Mouse (Mus musculus): ENCODE data around the gene Gm29133.

Gm29133 gene

DNA sequence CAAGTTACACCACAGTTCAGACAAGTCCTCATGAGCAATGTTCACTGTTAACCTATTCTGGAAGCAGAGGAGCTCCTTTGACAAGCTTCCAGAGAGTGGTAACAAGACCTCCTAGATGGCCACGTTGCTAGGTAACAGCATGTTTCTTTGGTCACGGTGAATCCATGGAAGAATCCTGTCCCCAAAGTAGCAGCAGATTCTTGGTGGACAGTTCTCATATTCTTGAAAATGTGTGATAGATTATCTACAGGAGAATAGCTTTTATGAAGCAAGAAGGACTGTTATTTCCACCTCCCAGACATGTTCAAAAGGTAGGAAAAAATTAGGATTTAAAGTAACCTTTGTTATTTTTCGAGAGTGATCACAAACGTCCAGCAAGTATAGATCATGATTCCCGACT, at the start of gene Gm29133:
TSS of gene Gm29133 (plus strand) at position 301 of the 400 bp plus-strand sequence.
- DNase-seq, result no peak

DNA sequence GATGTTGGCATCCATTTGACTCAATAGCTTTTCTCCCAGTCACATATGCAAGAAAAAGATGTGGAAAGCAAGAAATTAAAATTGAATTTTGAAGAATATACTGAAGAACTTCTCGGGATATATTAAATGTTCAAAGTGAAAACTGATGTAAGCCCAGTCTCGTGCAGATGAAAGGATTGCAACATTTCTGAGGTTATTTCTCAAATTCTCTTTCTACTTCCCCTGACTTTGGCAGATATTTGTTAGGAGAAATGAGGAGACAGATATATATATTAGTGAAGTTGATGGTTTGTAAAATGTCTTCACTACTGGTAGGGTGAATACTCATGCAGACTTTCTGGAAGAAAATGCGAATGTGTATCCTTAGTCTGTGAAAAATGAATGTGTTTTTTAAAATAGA, 48.9 kb upstream of the Gm29133 start:
- DNase-seq, result no peak

DNA sequence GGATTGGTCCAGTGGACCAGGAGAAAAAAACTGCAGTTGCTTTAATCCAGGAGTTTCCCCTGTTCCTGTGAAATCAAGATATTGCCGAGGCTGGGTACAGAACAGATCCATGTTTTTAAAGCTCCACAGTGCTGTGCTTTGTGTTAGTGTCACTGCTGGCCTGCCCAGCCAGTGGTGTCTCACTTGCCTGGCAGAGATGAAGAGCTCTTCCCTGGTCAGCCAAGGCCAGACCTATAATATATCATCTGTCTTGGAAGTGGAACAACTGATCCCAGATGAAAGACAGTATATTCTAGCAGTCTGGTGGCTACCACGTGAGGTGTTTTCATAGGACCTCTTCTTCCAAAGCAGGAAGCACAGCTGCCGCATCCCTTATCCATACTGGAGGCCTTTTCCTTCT, 46.7 kb upstream of the Gm29133 start:
- no peak for DNase-seq

DNA sequence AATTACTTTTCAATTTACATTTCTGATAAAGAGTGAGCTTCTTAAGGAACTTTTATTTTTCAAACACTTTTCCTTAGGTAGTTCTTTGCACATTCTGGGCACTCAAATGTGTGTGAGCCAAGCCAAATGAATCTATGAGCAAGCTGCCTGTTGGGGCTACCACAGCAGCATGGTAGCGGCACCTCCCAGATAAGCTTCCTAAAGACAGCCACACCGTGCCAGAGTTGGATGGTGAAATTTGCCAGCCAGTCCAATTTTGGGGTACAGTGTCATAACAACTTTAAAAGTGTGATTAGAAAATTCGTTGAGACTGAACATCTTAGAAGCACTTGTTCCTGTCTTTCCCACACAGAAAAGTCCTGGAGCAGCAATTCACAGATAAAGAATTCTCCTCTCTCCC, 41.5 kb upstream of the Gm29133 start:
- DNase-seq, result no peak

GRCm38 (mm10) chr3:75713678-75714295, 34.2 kb upstream of the Gm29133 start:
- DNase-seq, result no peak

- DNase-seq, result no peak
These were observed 27.3 kb upstream of the Gm29133 start for GRCm38 (mm10) chr3:75720663-75721062.

- DNase-seq, result no peak
These were observed 16.9 kb upstream of the Gm29133 start for GRCm38 (mm10) chr3:75730982-75731600.

- no peak for DNase-seq
These were observed 4.1 kb upstream of the Gm29133 start for GRCm38 (mm10) chr3:75743664-75744437.

DNA sequence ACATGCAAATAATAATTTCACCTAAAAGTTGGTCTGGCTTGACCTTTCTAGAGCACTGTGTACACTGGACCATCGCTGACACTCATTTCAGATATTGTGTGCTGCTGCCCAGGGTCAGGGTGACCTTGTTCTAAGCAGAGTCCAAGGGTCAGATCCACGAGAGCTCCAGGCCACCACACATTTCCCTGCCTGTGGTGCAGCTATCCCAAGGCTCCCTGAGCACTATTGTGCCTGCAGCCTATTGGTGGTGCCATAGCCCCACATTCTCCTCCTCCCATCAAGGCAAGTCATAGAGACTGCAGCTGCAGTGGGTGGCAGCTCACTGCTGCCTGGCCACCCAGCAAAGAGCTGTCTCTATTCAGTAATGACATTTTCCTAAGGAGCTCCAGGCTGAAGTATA, 2.7 kb upstream of the Gm29133 start:
- no peak for DNase-seq

GRCm38 (mm10) chr3:75763351-75763750, 15.4 kb downstream of the Gm29133 start:
- no peak for DNase-seq

DNA sequence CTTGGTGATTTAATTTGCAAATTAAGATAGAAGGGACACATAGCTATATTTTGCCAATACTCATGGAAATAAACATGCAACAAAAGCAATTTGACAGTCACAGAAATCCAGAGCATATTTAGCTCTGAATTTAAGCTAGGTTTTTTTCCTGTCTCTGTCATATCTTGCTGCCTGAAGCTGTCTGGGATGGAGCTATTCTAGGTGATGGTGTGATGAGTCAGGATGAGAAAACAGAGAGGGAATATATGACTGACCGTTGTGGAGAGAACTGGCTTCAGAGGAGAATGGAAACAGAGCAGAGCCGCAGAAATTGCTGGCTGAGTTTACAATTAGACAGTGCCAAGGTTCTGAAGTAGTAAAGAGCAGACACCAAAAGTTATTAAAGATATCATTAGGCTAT, 26.3 kb downstream of the Gm29133 start:
- no peak for DNase-seq

GRCm38 (mm10) chr3:75808001-75808400, 60.0 kb downstream of the Gm29133 start:
- DNase-seq, result no peak

GRCm38 (mm10) chr3:75823934-75824333, 75.9 kb downstream of the Gm29133 start:
- DNase-seq, result no peak

DNA sequence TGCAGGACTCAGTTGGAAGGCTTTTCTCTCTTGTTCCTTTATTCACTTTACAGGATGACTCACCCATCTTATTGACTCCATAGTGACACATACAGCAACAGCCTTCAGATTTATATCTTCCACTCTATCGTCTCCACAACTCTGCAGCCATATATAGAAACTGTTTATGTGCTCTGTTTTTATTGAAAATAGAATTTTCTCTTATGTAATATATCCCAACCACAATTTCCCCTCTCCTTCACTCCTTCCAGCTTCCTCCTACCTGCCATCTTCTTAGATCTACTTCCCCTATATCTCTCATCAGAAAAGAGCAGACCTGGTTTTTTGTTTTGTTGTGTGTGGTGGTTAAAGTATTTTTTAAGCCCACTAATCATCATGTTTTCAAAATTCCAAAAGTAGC, 76.5 kb downstream of the Gm29133 start:
- no peak for DNase-seq

- DNase-seq, result no peak
These were observed 86.8 kb downstream of the Gm29133 start for GRCm38 (mm10) chr3:75834827-75835226.

- DNase-seq, result no peak
These were observed 87.4 kb downstream of the Gm29133 start for GRCm38 (mm10) chr3:75835286-75835967.

Data from cerebellum, adult 11 months (tissue).